Mouse (Mus musculus) MEL (cell line): ENCODE results near the gene Sdccag8. TPM values are rescaled to one million over a fixed set of nuclear protein-coding genes. Genes with fewer than 3 reads are reported as not detected.

ENCODE experiments used
- DNase-seq: peaks from one replicate; pipeline ENCODE4 v3.0.0; 2011; ENCODE audit warnings: low read depth, low spot score
- H3K27ac ChIP-seq: 2 replicates; pipeline ENCODE4 v1.5.1; 2012; ENCODE audit warnings: low read depth, mild to moderate bottlenecking, control low read depth, low read length, moderate library complexity; ENCODE audit not compliant: control insufficient read depth
- H3K27me3 ChIP-seq, 2 experiments: fragments of 150-350 bp in 1 of 2; sonication (generic) in 1 of 2; 2 replicates each; pipeline ENCODE4 v1.6.1; 2012; ENCODE audit warnings: low read length in 2 of 2, mild to moderate bottlenecking in 2 of 2, improper control_type of control experiment in 1 of 2, moderate library complexity in 1 of 2; ENCODE audit not compliant: insufficient read depth in 2 of 2, control insufficient read depth in 1 of 2
- H3K36me3 ChIP-seq, 2 experiments: 2 replicates each; pipeline ENCODE4 v1.6.1; 2012 to 2014; ENCODE audit warnings: low read length in 2 of 2, improper control_type of control experiment in 1 of 2, inconsistent platforms in 1 of 2, mild to moderate bottlenecking in 1 of 2; ENCODE audit not compliant: insufficient read depth in 2 of 2, control insufficient read depth in 1 of 2
- H3K4me1 ChIP-seq, 2 experiments: fragments of 150-350 bp in 1 of 2; sonication (generic) in 1 of 2; 2 replicates each; pipeline ENCODE4 v1.6.1; 2012; ENCODE audit warnings: low read length in 2 of 2, improper control_type of control experiment in 1 of 2, mild to moderate bottlenecking in 1 of 2; ENCODE audit not compliant: insufficient read depth in 2 of 2, control insufficient read depth in 1 of 2
- H3K4me3 ChIP-seq, 2 experiments: fragments of 150-350 bp in 1 of 2; sonication (generic) in 1 of 2; 2 replicates each; pipeline ENCODE4 v1.5.1; 2012; ENCODE audit warnings: low read depth in 2 of 2, low read length in 2 of 2, mild to moderate bottlenecking in 2 of 2, moderate library complexity in 2 of 2, control low read depth in 1 of 2, improper control_type of control experiment in 1 of 2; ENCODE audit not compliant: control insufficient read depth in 1 of 2, insufficient read depth in 1 of 2
- H3K79me2 ChIP-seq: 2 replicates; pipeline ENCODE4 v1.6.1; 2012; ENCODE audit warnings: mild to moderate bottlenecking, low read length, moderate library complexity; ENCODE audit not compliant: control insufficient read depth, poor library complexity, insufficient read depth
- H3K9ac ChIP-seq: 2 replicates; pipeline ENCODE4 v1.6.1; 2012; ENCODE audit warnings: low read depth, mild to moderate bottlenecking, control low read depth, low read length, moderate library complexity; ENCODE audit not compliant: control insufficient read depth, poor library complexity, severe bottlenecking
- H3K9me3 ChIP-seq: fragments of 150-350 bp; sonication (generic); replicated peaks from 2 replicates; pipeline ENCODE4 v1.6.1; 2012; ENCODE audit warnings: mild to moderate bottlenecking, low read length, improper control_type of control experiment, moderate library complexity; ENCODE audit not compliant: insufficient read depth
- CTCF ChIP-seq, 3 experiments: IDR thresholded peaks in 2 of 3; conservative IDR thresholded peaks in 1 of 3; 2 replicates each; pipeline ENCODE4 v1.5.1; 2011 to 2012; ENCODE audit warnings: low read length in 3 of 3, low read depth in 2 of 3, mild to moderate bottlenecking in 2 of 3, improper control_type of control experiment in 1 of 3, inconsistent platforms in 1 of 3, mixed read lengths in 1 of 3, moderate library complexity in 1 of 3; ENCODE audit not compliant: control insufficient read depth in 1 of 3, insufficient read depth in 1 of 3, poor library complexity in 1 of 3, severe bottlenecking in 1 of 3
- ELF1 ChIP-seq: IDR thresholded peaks from 2 replicates; pipeline ENCODE4 v1.6.1; 2014; ENCODE audit warnings: low read depth, mild to moderate bottlenecking, inconsistent platforms, low read length, improper control_type of control experiment, moderate library complexity
- ETS1 ChIP-seq: IDR thresholded peaks from 2 replicates; pipeline ENCODE4 v1.6.1; 2012; ENCODE audit warnings: low read depth, mild to moderate bottlenecking, inconsistent platforms, low read length, improper control_type of control experiment, moderate library complexity
- GABPA ChIP-seq: IDR thresholded peaks from 2 replicates; pipeline ENCODE4 v1.6.1; 2012; ENCODE audit warnings: low read depth, mild to moderate bottlenecking, inconsistent platforms, low read length, improper control_type of control experiment, moderate library complexity
- GATA1 ChIP-seq: IDR thresholded peaks from 2 replicates; pipeline ENCODE4 v1.6.1; 2011; ENCODE audit warnings: low read depth, low read length, improper control_type of control experiment
- HCFC1 ChIP-seq: IDR thresholded peaks from 2 replicates; pipeline ENCODE4 v1.6.1; 2012; ENCODE audit warnings: low read depth, mild to moderate bottlenecking, inconsistent platforms, low read length, improper control_type of control experiment, moderate library complexity
- KAT2A ChIP-seq: conservative IDR thresholded peaks from 2 replicates; pipeline ENCODE4 v1.6.1; 2012; ENCODE audit warnings: low read depth, low read length, improper control_type of control experiment, inconsistent platforms
- MAFK ChIP-seq: IDR thresholded peaks from 2 replicates; pipeline ENCODE4 v1.6.1; 2011; ENCODE audit warnings: low read depth, mild to moderate bottlenecking, low read length, improper control_type of control experiment, borderline replicate concordance
- MAX ChIP-seq: IDR thresholded peaks from 2 replicates; pipeline ENCODE4 v1.6.1; 2011; ENCODE audit warnings: low read length, improper control_type of control experiment
- MYB ChIP-seq: IDR thresholded peaks from 2 replicates; pipeline ENCODE4 v1.6.1; 2011; ENCODE audit warnings: mild to moderate bottlenecking, low read depth, low read length, improper control_type of control experiment
- MYC ChIP-seq: IDR thresholded peaks from 2 replicates; pipeline ENCODE4 v1.6.1; 2011; ENCODE audit warnings: low read depth, mild to moderate bottlenecking, low read length, improper control_type of control experiment, moderate library complexity
- NELFE ChIP-seq: IDR thresholded peaks from 2 replicates; pipeline ENCODE4 v1.6.1; 2011; ENCODE audit warnings: low read depth, low read length, improper control_type of control experiment
- NRF1 ChIP-seq: IDR thresholded peaks from 2 replicates; pipeline ENCODE4 v1.6.1; 2014; ENCODE audit warnings: low read depth, mild to moderate bottlenecking, inconsistent platforms, low read length, improper control_type of control experiment, moderate library complexity; ENCODE audit not compliant: poor library complexity, insufficient read depth, severe bottlenecking
- POLR2AphosphoS5 ChIP-seq: IDR thresholded peaks from 2 replicates; pipeline ENCODE4 v1.6.1; 2012; ENCODE audit warnings: low read depth, borderline replicate concordance, mild to moderate bottlenecking, inconsistent platforms, low read length, moderate library complexity, mixed read lengths
- RCOR1 ChIP-seq: IDR thresholded peaks from 2 replicates; pipeline ENCODE4 v1.6.1; 2012; ENCODE audit warnings: low read depth, mild to moderate bottlenecking, inconsistent platforms, low read length, improper control_type of control experiment
- SIN3A ChIP-seq: IDR thresholded peaks from 2 replicates; pipeline ENCODE4 v1.6.1; 2012; ENCODE audit warnings: low read length, improper control_type of control experiment, inconsistent platforms
- TCF12 ChIP-seq: IDR thresholded peaks from 2 replicates; pipeline ENCODE4 v1.6.1; 2014; ENCODE audit warnings: low read depth, mild to moderate bottlenecking, inconsistent platforms, low read length, improper control_type of control experiment, moderate library complexity
- USF1 ChIP-seq: IDR thresholded peaks from 2 replicates; pipeline ENCODE4 v1.6.1; 2014; ENCODE audit warnings: low read depth, mild to moderate bottlenecking, inconsistent platforms, low read length, improper control_type of control experiment, moderate library complexity
- USF2 ChIP-seq, 2 experiments: IDR thresholded peaks; 2 replicates each; pipeline ENCODE4 v1.6.1; 2011 to 2012; ENCODE audit warnings: improper control_type of control experiment in 2 of 2, low read length in 2 of 2, borderline replicate concordance in 1 of 2, inconsistent platforms in 1 of 2, low read depth in 1 of 2, mild to moderate bottlenecking in 1 of 2; ENCODE audit not compliant: insufficient read depth in 1 of 2
- ZC3H11A ChIP-seq: IDR thresholded peaks from 2 replicates; pipeline ENCODE4 v1.6.1; 2012; ENCODE audit warnings: low read depth, mild to moderate bottlenecking, inconsistent platforms, low read length, improper control_type of control experiment
- ZMIZ1 ChIP-seq: IDR thresholded peaks from 2 replicates; pipeline ENCODE4 v1.6.1; 2012; ENCODE audit warnings: low read depth, mild to moderate bottlenecking, inconsistent platforms, low read length, improper control_type of control experiment, moderate library complexity
- ZNF384 ChIP-seq: IDR thresholded peaks from 2 replicates; pipeline ENCODE4 v1.6.1; 2012; ENCODE audit warnings: low read depth, mild to moderate bottlenecking, inconsistent platforms, low read length, improper control_type of control experiment
- polyA plus RNA-seq, 2 experiments: library from polyadenylated mRNA; stranded (reverse) in 1 of 2; unstranded in 1 of 2; fragments of >175 nt in 1 of 2; fragments of >200 nt in 1 of 2; gene quantifications; 2 replicates each; pipeline versions ENCODE4 v1.2.1 to v1.2.4; 2012; ENCODE audit warnings: low replicate concordance in 2 of 2, low read depth in 1 of 2; ENCODE audit not compliant: insufficient read length in 2 of 2, insufficient read depth in 1 of 2, missing spikeins in 1 of 2
- total RNA-seq: library from RNA; depleted of rRNA; stranded (reverse); fragments of 300-350 nt; gene quantifications from 2 replicates; pipeline ENCODE4 v1.2.3, GENCODE M21; 2012

The Sdccag8 gene
- total and polyA plus RNA-seq, 3 experiments: 4.6 to 7.8 TPM; not detected in 1

DNA sequence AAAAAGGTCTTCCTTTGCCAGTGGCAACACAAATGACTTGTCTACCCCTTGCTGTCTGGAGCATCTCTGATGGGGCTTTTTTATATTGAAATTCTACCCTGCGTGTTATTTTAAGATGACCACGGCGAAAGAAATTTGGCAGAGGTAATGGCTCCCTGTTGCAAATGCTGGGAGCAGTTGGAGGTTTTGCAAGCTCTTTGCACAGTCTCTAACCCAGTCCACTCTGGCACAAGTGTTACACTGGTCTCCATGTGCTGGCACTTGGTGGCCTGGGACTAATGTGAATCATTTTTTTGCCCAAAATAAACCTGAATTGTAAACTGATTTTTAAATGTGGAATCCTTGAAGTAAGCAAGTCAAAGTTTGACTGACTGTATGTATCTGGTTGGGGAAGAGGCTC, 199.3 kb downstream of the Sdccag8 start:
- Histone ChIP-seq H3K4me3 (no peak overlapping the region), H3K27ac (no peak overlapping the region), H3K79me2 (no peaks in the 10 kb centered on the region), H3K4me1 (peaks cover 0 to 4% of the 10 kb centered on the region in 2 experiments; a peak in 2 of 4 replicates), H3K27me3 (no peaks in the 10 kb centered on the region), H3K36me3 (peaks cover 0 to 2% of the 10 kb centered on the region in 2 experiments; a peak in 1 of 4 replicates), H3K9ac (no peak overlapping the region), H3K9me3 (no peaks in the 10 kb centered on the region)
- no peak for DNase-seq
- TF ChIP-seq MYB (no peak), POLR2AphosphoS5 (no peak), ZC3H11A (no peak), ZNF384 (no peak), NRF1 (no peak), TCF12 (no peak), KAT2A (no peak), USF2 (IDR thresholded peaks at IDR 0.05; ENCODE audit: borderline replicate concordance in 1 of 2, insufficient read depth in 1 of 2, low read depth in 1 of 2, low read length in 2 of 2) (no peak)

DNA sequence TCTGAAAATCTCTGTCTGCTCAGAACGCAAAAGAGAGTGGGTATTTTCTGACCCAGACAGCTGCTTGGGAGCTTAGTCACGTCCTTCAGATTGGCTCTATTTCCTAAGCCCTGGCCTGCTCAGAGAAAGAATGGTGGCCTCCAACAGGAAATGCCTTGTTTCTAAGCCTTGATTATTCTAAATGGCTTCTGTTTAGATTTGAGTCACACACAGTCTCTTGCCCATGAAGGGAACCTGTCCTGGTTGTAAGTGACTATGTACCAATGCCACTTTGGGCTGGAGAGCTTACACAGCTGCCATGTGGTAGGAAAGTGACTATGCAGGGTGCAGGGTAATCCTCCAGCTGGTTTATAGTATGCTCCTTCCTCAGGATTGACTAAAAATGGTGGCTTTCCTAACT, 199.9 kb downstream of the Sdccag8 start:
- H3K9ac ChIP-seq: no peak overlapping the region
- H3K36me3 ChIP-seq: no peaks in the 10 kb centered on the region
- H3K27me3 ChIP-seq: no peaks in the 10 kb centered on the region
- DNase-seq: no peak
- no peak for TF ChIP-seq NELFE
- no peak for TF ChIP-seq USF1
- TF ChIP-seq MYC: no peak
- no peak for TF ChIP-seq ZC3H11A
- TF ChIP-seq ZNF384: no peak
- TF ChIP-seq ELF1: no peak
- no peak for TF ChIP-seq TCF12
- no peak for TF ChIP-seq GATA1
- TF ChIP-seq CTCF (IDR thresholded peaks at IDR 0.05 in 2 of 3, conservative IDR thresholded peaks at IDR 0.05 in 1 of 3; ENCODE audit: control insufficient read depth in 1 of 3, insufficient read depth in 1 of 3, low read depth in 2 of 3, low read length in 3 of 3, poor library complexity in 1 of 3, severe bottlenecking in 1 of 3): no peak
- no peak for TF ChIP-seq MYB
- TF ChIP-seq RCOR1: no peak
- no peak for TF ChIP-seq HCFC1
- no peak for TF ChIP-seq ETS1
- no peak for TF ChIP-seq GABPA
- TF ChIP-seq KAT2A: no peak
- TF ChIP-seq MAX: no peak
- no peak for TF ChIP-seq ZMIZ1
- no peak for TF ChIP-seq MAFK
- TF ChIP-seq SIN3A: no peak
- TF ChIP-seq, all 39 proteins: peak for 0
- H3K79me2 ChIP-seq: no peaks in the 10 kb centered on the region
- H3K27ac ChIP-seq: no peak overlapping the region
- H3K4me3 ChIP-seq: no peak overlapping the region
- H3K9me3 ChIP-seq: no peaks in the 10 kb centered on the region
- no peaks in the 10 kb centered on the region for H3K4me1 ChIP-seq
